Mouse (Mus musculus) heart, postnatal 0 days (tissue): ENCODE data around the gene Rfc3.
A peak's percentile ranks its signal among the peaks of the same experiment; 100 is the strongest.

Experiments used
- CTCF ChIP-seq: IDR thresholded peaks from 2 replicates; pipeline ENCODE4 v1.5.1; 2016; ENCODE audit warnings: antibody characterized with exemption, control low read depth, low read depth
- EP300 ChIP-seq: IDR thresholded peaks from 2 replicates; pipeline ENCODE4 v1.6.1; 2016; ENCODE audit warnings: antibody characterized with exemption, low read depth

- peak; percentile 47 for TF ChIP-seq CTCF
- TF ChIP-seq EP300 = no peak
Measured at GRCm38 (mm10) chr5:151644845-151645244, 6.2 kb downstream of the Rfc3 start.
